Mouse (Mus musculus) kidney, embryonic 16.5 days (tissue): ENCODE results near the gene Xrcc5. TPM values are rescaled to one million over a fixed set of nuclear protein-coding genes. Genes with fewer than 3 reads are reported as not detected.

Source experiments
- ATAC-seq: fragments of 200-750 bp; cut with Nextera tagmentation; 2 replicates; pipeline ENCODE4 v1.8.0; 2017; ENCODE audit warnings: moderate TSS enrichment; ENCODE audit not compliant: low FRiP score, low TSS enrichment
- H3K27ac ChIP-seq: fragments of 300-500 bp; sonication (generic); 2 replicates; pipeline ENCODE4 v1.5.1; 2014; ENCODE audit warnings: low read length
- H3K27me3 ChIP-seq: fragments of 300-500 bp; sonication (generic); 2 replicates; pipeline ENCODE4 v1.6.1; 2014; ENCODE audit warnings: low read length, control low read depth, mixed read lengths; ENCODE audit not compliant: insufficient read depth
- H3K36me3 ChIP-seq: fragments of 300-500 bp; sonication (generic); 2 replicates; pipeline ENCODE4 v1.6.1; 2014; ENCODE audit warnings: low read length, control low read depth, mixed read lengths; ENCODE audit not compliant: insufficient read depth
- H3K4me1 ChIP-seq: fragments of 300-500 bp; sonication (generic); 2 replicates; pipeline ENCODE4 v1.6.1; 2014; ENCODE audit warnings: low read length, control low read depth, mixed read lengths; ENCODE audit not compliant: insufficient read depth
- H3K4me2 ChIP-seq: fragments of 300-500 bp; sonication (generic); replicated peaks from 2 replicates; pipeline ENCODE4 v1.6.1; 2014; ENCODE audit warnings: low read depth, low read length
- H3K4me3 ChIP-seq: fragments of 300-500 bp; sonication (generic); 2 replicates; pipeline ENCODE4 v1.5.1; 2014; ENCODE audit warnings: mild to moderate bottlenecking, low read length
- H3K9ac ChIP-seq: fragments of 300-500 bp; sonication (generic); replicated peaks from 2 replicates; pipeline ENCODE4 v1.6.1; 2014; ENCODE audit warnings: low read length
- H3K9me3 ChIP-seq: fragments of 300-500 bp; sonication (generic); 2 replicates; pipeline ENCODE4 v1.6.1; 2016; ENCODE audit warnings: low read length, control low read depth
- WGBS: fragments of 180-500 bp; shearing (Covaris S2); extraction: QIAGEN DNeasy Blood & Tissue Kit; methylation state at CpG from one replicate; pipeline ENCODE4 v1.1.7; 2014; 5-methylcytosine and 5-hydroxymethylcytosine counted together
- polyA plus RNA-seq: library from polyadenylated mRNA; unstranded; fragments of >200 nt; fragmentation: Nextera tagmentation; extraction: Ambion mirVana; gene quantifications from 2 replicates; pipeline ENCODE4 v1.2.1, GENCODE M21; 2015

Xrcc5 gene
- polyA plus RNA-seq, 1 experiment from 2014 or later, result 55.1 TPM

GRCm38 (mm10) chr1:72291421-72291820 is 15.8 kb upstream of the Xrcc5 start:
- H3K4me3 ChIP-seq, result no peak overlapping the region
- H3K36me3 ChIP-seq, result no peaks in the 10 kb centered on the region
- H3K27ac ChIP-seq, result no peak overlapping the region
- no peak overlapping the region for H3K9ac ChIP-seq
- no peak overlapping the region for H3K4me2 ChIP-seq
- WGBS, result 97% methylated on average over 4 of the region's 4 CpGs
- no peak for ATAC-seq
- no peaks in the 10 kb centered on the region for H3K27me3 ChIP-seq
- no peaks in the 10 kb centered on the region for H3K9me3 ChIP-seq
- H3K4me1 ChIP-seq, result peaks cover 7% of the 10 kb centered on the region; the same call in 1 of the 2 replicates

DNA sequence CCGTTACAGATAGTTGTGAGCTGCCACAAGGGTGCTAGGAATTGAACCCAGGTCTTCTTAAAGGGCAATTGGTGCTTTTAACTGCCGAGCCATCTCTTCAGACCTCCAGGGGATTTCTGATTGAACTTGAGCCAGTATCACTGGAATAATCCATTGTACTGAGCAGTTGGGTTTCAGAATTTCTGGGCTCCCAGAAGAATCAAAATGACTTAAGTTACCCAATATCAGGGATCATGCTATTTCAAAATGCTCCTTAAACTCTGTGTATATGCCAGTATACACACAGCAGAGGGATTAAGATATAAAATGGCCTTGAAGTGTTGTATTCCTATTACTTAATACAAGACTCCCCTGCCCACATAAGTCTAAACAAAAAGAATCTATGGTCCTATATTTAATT is 15.3 kb upstream of the Xrcc5 start:
- 78% methylated on average over 2 of the region's 2 CpGs for WGBS
- H3K4me1 ChIP-seq, result peaks cover 5% of the 10 kb centered on the region; the same call in 1 of the 2 replicates
- H3K4me3 ChIP-seq, result no peak overlapping the region
- no peak overlapping the region for H3K4me2 ChIP-seq
- no peak overlapping the region for H3K27ac ChIP-seq
- H3K27me3 ChIP-seq, result no peaks in the 10 kb centered on the region
- no peaks in the 10 kb centered on the region for H3K9me3 ChIP-seq
- H3K36me3 ChIP-seq, result no peaks in the 10 kb centered on the region
- no peak overlapping the region for H3K9ac ChIP-seq
- ATAC-seq, result no peak

DNA sequence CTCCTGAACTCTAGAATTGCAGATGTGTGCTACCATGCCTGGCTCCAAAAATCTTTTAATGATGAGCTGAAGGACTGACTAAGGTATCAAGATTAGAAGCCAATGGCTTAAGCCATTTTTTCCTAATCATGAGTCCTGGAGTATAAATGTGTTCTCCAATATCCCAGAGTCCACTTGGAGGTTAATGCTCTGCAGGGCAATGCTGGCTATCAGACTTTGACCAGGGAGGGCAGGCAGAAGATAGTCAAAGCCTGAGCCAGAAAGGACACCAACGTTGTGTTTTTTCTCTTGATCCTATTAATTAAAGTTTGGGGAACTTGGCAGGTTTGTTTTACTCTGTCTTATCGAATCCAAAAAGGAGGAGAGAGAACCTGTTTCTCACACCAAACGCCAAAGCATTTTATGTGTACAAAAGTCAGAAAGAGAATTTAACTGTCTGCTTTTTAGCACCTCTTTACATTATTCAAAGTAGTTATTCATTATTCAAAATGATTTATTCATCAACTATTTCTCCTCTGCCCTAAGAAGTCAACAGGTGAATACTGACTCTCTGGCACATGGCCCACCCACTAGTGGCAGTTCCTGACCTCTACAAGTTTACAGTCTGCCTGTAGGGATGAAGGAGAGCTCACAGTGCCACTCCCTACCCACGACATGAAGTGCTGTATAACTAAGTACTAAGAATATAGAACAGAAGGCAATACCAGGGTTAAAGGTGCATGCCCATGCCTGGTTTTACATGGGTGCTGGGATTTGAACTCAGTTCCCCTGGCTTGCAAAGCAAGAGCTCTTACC is 13.2 kb upstream of the Xrcc5 start:
- H3K4me1 ChIP-seq, result no peaks in the 10 kb centered on the region
- WGBS, result 55% methylated on average over 4 of the region's 4 CpGs
- H3K36me3 ChIP-seq, result no peaks in the 10 kb centered on the region
- no peaks in the 10 kb centered on the region for H3K27me3 ChIP-seq
- H3K4me2 ChIP-seq, result no peak overlapping the region
- H3K9me3 ChIP-seq, result no peaks in the 10 kb centered on the region
- H3K27ac ChIP-seq, result no peak overlapping the region
- no peak overlapping the region for H3K4me3 ChIP-seq
- H3K9ac ChIP-seq, result no peak overlapping the region
- ATAC-seq, result no peak

GRCm38 (mm10) chr1:72295746-72296145 is 11.5 kb upstream of the Xrcc5 start:
- H3K4me3 ChIP-seq, result no peak overlapping the region
- no peak for ATAC-seq
- H3K9ac ChIP-seq, result no peak overlapping the region
- H3K36me3 ChIP-seq, result no peaks in the 10 kb centered on the region
- H3K4me1 ChIP-seq, result no peaks in the 10 kb centered on the region
- 74% methylated on average over 8 of the region's 8 CpGs for WGBS
- no peaks in the 10 kb centered on the region for H3K27me3 ChIP-seq
- H3K4me2 ChIP-seq, result no peak overlapping the region
- no peak overlapping the region for H3K27ac ChIP-seq
- no peaks in the 10 kb centered on the region for H3K9me3 ChIP-seq

DNA sequence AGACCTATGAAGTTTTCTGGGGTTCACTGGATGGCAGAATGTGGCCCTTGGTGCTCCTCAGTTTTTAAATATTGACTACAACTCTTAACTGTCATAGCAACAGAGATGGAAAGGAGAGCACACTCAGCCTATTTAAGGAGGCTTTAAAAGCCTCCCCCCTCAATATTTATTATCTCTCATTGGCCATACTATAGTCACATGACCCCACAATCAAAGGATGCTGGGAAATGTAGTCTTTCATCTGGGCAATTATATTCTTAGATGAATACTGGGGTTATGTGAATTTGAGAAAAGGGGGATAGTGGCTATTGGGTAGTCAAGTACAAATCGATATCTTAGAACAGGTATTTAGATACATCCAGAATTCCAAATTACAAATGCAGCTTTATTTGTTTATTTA is 5.4 kb upstream of the Xrcc5 start:
- no peaks in the 10 kb centered on the region for H3K27me3 ChIP-seq

DNA sequence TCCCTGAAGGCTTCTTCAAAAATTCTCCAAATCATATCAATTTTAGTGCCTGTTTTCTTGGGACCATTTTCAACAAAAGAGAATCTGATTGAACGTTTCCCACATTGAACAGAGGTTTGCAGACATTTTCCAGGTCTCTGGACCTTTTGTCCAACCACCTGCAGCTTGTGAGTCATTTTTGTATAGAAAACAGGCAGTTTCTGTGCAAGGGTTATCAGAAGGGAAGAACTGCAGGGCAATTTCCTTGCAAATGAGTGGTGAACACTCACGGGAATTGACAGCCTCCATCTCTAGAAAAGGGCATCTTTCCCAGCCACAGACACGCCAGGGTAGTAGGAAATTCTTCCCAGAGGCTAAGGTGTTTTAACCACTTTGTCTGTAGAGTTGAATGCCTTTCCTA is 980 bp upstream of the Xrcc5 start:
- Histone ChIP-seq H3K4me2 (peak overlapping the region; percentile 66), H3K27ac (no peak overlapping the region), H3K36me3 (no peaks in the 10 kb centered on the region), H3K4me1 (peaks cover 19% of the 10 kb centered on the region), H3K9ac (no peak overlapping the region), H3K4me3 (no peak overlapping the region), H3K9me3 (no peaks in the 10 kb centered on the region), H3K27me3 (no peaks in the 10 kb centered on the region)
- 72% methylated on average over 3 of the region's 3 CpGs for WGBS
- no peak for ATAC-seq

More for the DNA sequence above, 5.4 kb upstream of the Xrcc5 start:
- Histone ChIP-seq H3K4me1 (no peaks in the 10 kb centered on the region), H3K4me3 (no peak overlapping the region), H3K27ac (no peak overlapping the region), H3K4me2 (no peak overlapping the region), H3K9me3 (no peaks in the 10 kb centered on the region), H3K36me3 (no peaks in the 10 kb centered on the region), H3K9ac (no peak overlapping the region)
- WGBS, result 96% methylated on average over 1 of the region's 1 CpGs
- ATAC-seq, result no peak

GRCm38 (mm10) chr1:72306679-72307181 is 491 bp upstream of the Xrcc5 start:
- H3K4me2 ChIP-seq, result peak overlapping the region; percentile 66
- H3K36me3 ChIP-seq, result 0 out of 2 replicates have a peak, but pooled peaks cover under 1% of the 10 kb centered on the region
- peak; percentile 86 for ATAC-seq
- no peaks in the 10 kb centered on the region for H3K27me3 ChIP-seq
- H3K4me1 ChIP-seq, result peaks cover 19% of the 10 kb centered on the region
- WGBS, result 2% methylated on average over 11 of the region's 11 CpGs
- H3K9me3 ChIP-seq, result no peaks in the 10 kb centered on the region
- H3K4me3 ChIP-seq, result peak overlapping the region; percentile 76
- H3K27ac ChIP-seq, result peak overlapping the region; percentile 92
- H3K9ac ChIP-seq, result peak overlapping the region; percentile 88

GRCm38 (mm10) chr1:72308919-72309318 is 1.7 kb downstream of the Xrcc5 start:
- Histone ChIP-seq H3K27ac (no peak overlapping the region; the same call in 1 of the 2 replicates), H3K36me3 (0 out of 2 replicates have a peak, but pooled peaks cover 10% of the 10 kb centered on the region), H3K4me2 (no peak overlapping the region), H3K4me1 (peaks cover 19% of the 10 kb centered on the region), H3K4me3 (no peak overlapping the region), H3K9me3 (no peaks in the 10 kb centered on the region), H3K27me3 (no peaks in the 10 kb centered on the region), H3K9ac (no peak overlapping the region; the same call in 1 of the 2 replicates)
- no peak for ATAC-seq
- WGBS, result 41% methylated on average over 4 of the region's 4 CpGs

GRCm38 (mm10) chr1:72309744-72310424 is 2.7 kb downstream of the Xrcc5 start:
- H3K36me3 ChIP-seq, result 0 out of 2 replicates have a peak, but pooled peaks cover 10% of the 10 kb centered on the region
- H3K27ac ChIP-seq, result no peak overlapping the region
- H3K4me3 ChIP-seq, result no peak overlapping the region
- no peak for ATAC-seq
- no peak overlapping the region for H3K4me2 ChIP-seq
- H3K4me1 ChIP-seq, result peaks cover 19% of the 10 kb centered on the region
- no peak overlapping the region for H3K9ac ChIP-seq
- no peaks in the 10 kb centered on the region for H3K27me3 ChIP-seq
- 51% methylated on average over 6 of the region's 6 CpGs for WGBS
- H3K9me3 ChIP-seq, result no peaks in the 10 kb centered on the region
